Mouse (Mus musculus): ENCODE data around the gene Trak1.

GRCm38 (mm10) chr9:121331878-121332630 lies 34.8 kb downstream of the Trak1 start:
- no peak for TF ChIP-seq POLR2A (IDR thresholded peaks at IDR 0.05; ENCODE audit: extremely low read depth, insufficient read depth, low read length)
- no peak for TF ChIP-seq CTCF (IDR thresholded peaks at IDR 0.05; ENCODE audit: low read depth, low read length)
